Mouse (Mus musculus) liver, embryonic 15.5 days (tissue): ENCODE measurements around the gene Hoxc9. TPM values are rescaled to one million over a fixed set of nuclear protein-coding genes. Genes with fewer than 3 reads are reported as not detected.

Experiments
- ATAC-seq: fragments of 200-750 bp; cut with Nextera tagmentation; 2 replicates; pipeline ENCODE4 v1.8.0; 2017; ENCODE audit warnings: moderate number of reproducible peaks, mild to moderate bottlenecking, moderate library complexity; ENCODE audit not compliant: insufficient read depth
- H3K27ac ChIP-seq: fragments of 300-500 bp; sonication (generic); replicated peaks from 2 replicates; pipeline ENCODE4 v1.5.1; 2015; ENCODE audit warnings: mild to moderate bottlenecking, inconsistent platforms
- H3K27me3 ChIP-seq: fragments of 300-500 bp; sonication (generic); 2 replicates; pipeline ENCODE4 v1.6.1; 2015; ENCODE audit warnings: mild to moderate bottlenecking, inconsistent platforms
- H3K36me3 ChIP-seq: fragments of 300-500 bp; sonication (generic); replicated peaks from 2 replicates; pipeline ENCODE4 v1.6.1; 2015; ENCODE audit warnings: moderate library complexity, mild to moderate bottlenecking, inconsistent platforms
- H3K4me1 ChIP-seq: fragments of 300-500 bp; sonication (generic); replicated peaks from 2 replicates; pipeline ENCODE4 v1.6.1; 2015; ENCODE audit warnings: inconsistent platforms
- H3K4me2 ChIP-seq: fragments of 300-500 bp; sonication (generic); 2 replicates; pipeline ENCODE4 v1.6.1; 2015; ENCODE audit warnings: moderate library complexity, mild to moderate bottlenecking, inconsistent platforms
- H3K4me3 ChIP-seq: fragments of 300-500 bp; sonication (generic); replicated peaks from 2 replicates; pipeline ENCODE4 v1.5.1; 2015; ENCODE audit warnings: mild to moderate bottlenecking, inconsistent platforms
- H3K9ac ChIP-seq: fragments of 300-500 bp; sonication (generic); 2 replicates; pipeline ENCODE4 v1.6.1; 2015; ENCODE audit warnings: moderate library complexity, mild to moderate bottlenecking, inconsistent platforms
- H3K9me3 ChIP-seq: fragments of 300-500 bp; sonication (generic); replicated peaks from 2 replicates; pipeline ENCODE4 v1.6.1; 2016; ENCODE audit warnings: inconsistent platforms
- WGBS: fragments of 180-500 bp; shearing (Covaris S2); methylation state at CpG from one replicate; pipeline ENCODE4 v1.1.7; 2015; ENCODE audit warnings: mixed read lengths; ENCODE audit not compliant: insufficient replicate concordance; 5-methylcytosine and 5-hydroxymethylcytosine counted together
- polyA plus RNA-seq: library from polyadenylated mRNA; unstranded; fragments of >200 nt; fragmentation: Nextera tagmentation; extraction: Ambion mirVana; gene quantifications from 2 replicates; pipeline ENCODE4 v1.2.1, GENCODE M21; 2015

The Hoxc9 gene
- polyA plus RNA-seq, result not detected in 2 replicates

DNA sequence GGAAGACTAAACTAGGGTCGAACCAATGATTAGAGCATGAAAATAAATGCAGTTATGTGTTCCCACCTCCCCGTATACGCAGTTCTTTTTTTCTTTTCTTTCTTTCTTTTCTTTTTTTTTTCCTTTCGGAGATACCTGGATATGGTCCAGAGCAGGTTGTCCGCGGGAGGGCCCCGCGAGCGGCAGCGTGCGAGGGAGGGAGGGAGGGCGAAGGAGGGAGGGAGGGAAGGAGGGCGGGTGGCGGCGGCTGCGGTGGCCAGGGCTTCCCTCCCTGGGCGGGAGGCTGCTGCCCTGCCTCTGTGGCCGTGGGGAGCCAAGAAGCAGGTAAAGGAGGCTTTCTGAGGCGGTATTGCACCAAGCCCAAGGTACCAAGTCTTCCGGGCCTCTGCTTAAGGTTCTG, at the start of gene Hoxc9:
TSS of gene Hoxc9 (plus strand) at position 269 of the 400 bp plus-strand sequence.
- under 1% methylated on average over 18 of the region's 20 CpGs for WGBS
- H3K4me3 ChIP-seq, result peak within 1 kb of the TSS; percentile 8; the same call in 1 of the 2 replicates

DNA sequence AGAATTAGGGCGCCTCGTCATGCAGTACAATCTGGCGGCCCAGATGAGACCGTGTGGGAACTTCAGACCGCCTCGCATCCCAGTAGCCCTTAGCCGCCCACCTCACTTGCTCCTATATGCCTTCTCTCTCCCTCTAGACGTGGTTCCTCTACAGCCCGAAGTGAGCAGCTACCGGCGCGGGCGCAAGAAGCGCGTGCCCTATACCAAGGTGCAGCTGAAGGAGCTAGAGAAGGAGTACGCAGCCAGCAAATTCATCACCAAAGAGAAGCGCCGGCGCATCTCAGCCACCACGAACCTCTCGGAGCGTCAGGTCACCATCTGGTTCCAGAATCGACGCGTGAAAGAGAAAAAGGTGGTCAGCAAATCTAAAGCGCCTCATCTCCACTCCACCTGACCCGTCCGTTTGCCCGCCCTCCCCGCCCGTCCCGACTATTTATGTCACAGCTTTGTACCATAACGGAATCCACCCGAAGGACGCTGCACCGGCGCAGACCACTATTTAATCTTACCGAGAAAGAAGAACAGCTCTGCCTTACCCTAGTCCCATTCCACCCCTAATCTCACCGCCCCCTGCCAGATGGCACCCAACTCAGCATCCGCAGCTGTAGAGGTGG, 49.1 kb upstream of the Hoxc9 start:
- no peak overlapping the region for H3K27ac ChIP-seq
- H3K4me1 ChIP-seq, result no peaks in the 10 kb centered on the region
- 2% methylated on average over 40 of the region's 40 CpGs for WGBS
- H3K36me3 ChIP-seq, result no peaks in the 10 kb centered on the region
- no peak overlapping the region for H3K4me3 ChIP-seq
- H3K9me3 ChIP-seq, result no peaks in the 10 kb centered on the region
- no peak overlapping the region for H3K4me2 ChIP-seq
- peaks cover 97% of the 10 kb centered on the region for H3K27me3 ChIP-seq
- no peak for ATAC-seq
- H3K9ac ChIP-seq, result no peak overlapping the region

More for the DNA sequence above, at the start of gene Hoxc9:
- H3K27me3 ChIP-seq, result peaks cover 100% of the 10 kb centered on the region
- H3K9ac ChIP-seq, result no peak within 1 kb of the TSS
- ATAC-seq, result no peak
- H3K9me3 ChIP-seq, result no peaks in the 10 kb centered on the region
- peaks cover 3% of the 10 kb centered on the region; the same call in 1 of the 2 replicates for H3K4me1 ChIP-seq
- H3K27ac ChIP-seq, result no peak within 1 kb of the TSS
- H3K36me3 ChIP-seq, result no peaks in the 10 kb centered on the region
- H3K4me2 ChIP-seq, result peak within 1 kb of the TSS; percentile 30

DNA sequence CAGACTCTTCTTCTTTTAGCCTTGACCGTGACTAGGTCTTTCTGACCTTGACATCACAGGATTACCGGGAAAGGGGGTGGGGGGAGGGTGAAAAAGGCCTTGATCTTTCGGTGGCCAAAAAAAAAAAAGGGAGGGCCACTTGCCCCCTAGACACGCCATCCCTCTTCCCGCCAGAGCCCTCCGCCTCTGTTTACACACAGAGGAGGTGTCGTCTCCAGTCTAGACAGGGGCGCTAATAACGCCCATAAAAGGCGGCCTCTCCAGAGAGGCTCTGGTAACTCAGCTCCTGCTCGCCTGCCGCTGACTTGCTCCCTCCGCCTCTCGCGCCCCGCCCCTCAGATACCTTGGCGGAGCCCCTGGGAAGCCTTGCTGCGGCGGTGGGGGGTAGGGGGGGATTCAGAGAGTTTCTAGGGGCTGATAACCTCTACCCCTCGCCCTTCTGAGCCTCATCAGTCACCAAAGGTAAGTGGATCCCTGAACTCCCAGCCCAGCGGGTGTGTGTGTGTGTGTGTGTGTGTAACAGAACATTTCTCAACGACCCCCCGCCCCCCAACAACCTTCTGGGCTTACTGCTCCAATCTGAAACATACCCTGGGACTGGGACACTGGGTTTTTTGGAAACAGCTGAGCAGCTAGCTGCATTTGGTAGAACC, 44.4 kb upstream of the Hoxc9 start:
- Histone ChIP-seq H3K9me3 (no peaks in the 10 kb centered on the region), H3K27ac (no peak overlapping the region), H3K4me2 (no peak overlapping the region), H3K27me3 (peaks cover 100% of the 10 kb centered on the region), H3K4me3 (no peak overlapping the region), H3K36me3 (no peaks in the 10 kb centered on the region), H3K4me1 (no peaks in the 10 kb centered on the region), H3K9ac (no peak overlapping the region)
- ATAC-seq, result no peak
- WGBS, result 2% methylated on average over 23 of the region's 23 CpGs

DNA sequence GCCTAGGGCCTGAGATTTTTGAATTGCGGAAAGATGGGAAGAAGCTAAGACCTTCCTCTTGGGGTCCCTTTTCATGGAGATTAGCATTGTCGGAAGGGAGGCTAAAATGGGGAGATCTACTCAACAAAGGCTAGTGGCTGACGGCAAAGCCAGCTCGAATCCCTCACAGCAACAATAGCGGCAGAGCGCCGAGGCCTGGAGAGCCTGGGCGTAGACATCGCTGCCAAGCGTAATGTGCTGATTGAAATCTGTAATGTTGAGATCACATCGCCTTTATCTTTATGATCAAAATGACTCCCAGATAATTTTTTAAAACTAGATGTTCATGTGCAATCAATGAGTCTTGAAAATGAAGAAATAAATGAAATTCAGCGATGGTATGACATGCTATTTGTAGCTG, 41.8 kb upstream of the Hoxc9 start:
- H3K4me2 ChIP-seq, result no peak overlapping the region
- 0 out of 2 replicates have a peak, but pooled peaks cover 2% of the 10 kb centered on the region for H3K4me1 ChIP-seq
- no peak overlapping the region for H3K27ac ChIP-seq
- no peak overlapping the region for H3K4me3 ChIP-seq
- WGBS, result 4% methylated on average over 12 of the region's 12 CpGs
- no peaks in the 10 kb centered on the region for H3K36me3 ChIP-seq
- no peak overlapping the region for H3K9ac ChIP-seq
- no peak for ATAC-seq
- H3K9me3 ChIP-seq, result no peaks in the 10 kb centered on the region
- H3K27me3 ChIP-seq, result peaks cover 100% of the 10 kb centered on the region

DNA sequence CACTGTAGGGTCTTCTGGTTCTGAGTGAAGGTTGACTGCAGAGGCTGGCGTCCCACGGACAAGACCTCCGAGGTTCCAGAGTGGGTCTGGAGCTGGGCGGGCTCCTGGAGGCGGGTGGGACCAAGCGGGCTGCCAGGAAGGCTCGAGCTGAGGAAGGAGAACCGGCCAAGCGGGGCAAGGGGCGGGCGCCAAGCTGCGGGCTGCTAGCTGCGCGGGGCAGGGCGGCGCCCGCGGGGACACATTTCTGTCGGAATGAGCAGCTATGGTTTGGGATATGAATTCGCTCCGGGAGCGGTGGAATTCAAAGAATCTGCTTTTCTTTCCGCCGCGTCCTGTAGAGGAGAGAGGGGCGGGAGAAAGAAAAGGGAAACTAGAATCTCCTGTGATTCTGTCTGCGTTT, 41.3 kb upstream of the Hoxc9 start:
- H3K9ac ChIP-seq, result no peak overlapping the region
- H3K9me3 ChIP-seq, result no peaks in the 10 kb centered on the region
- no peak for ATAC-seq
- 0 out of 2 replicates have a peak, but pooled peaks cover 2% of the 10 kb centered on the region for H3K4me1 ChIP-seq
- H3K4me2 ChIP-seq, result no peak overlapping the region
- no peaks in the 10 kb centered on the region for H3K36me3 ChIP-seq
- no peak overlapping the region for H3K27ac ChIP-seq
- no peak overlapping the region for H3K4me3 ChIP-seq
- WGBS, result 1% methylated on average over 27 of the region's 27 CpGs
- H3K27me3 ChIP-seq, result peaks cover 100% of the 10 kb centered on the region

DNA sequence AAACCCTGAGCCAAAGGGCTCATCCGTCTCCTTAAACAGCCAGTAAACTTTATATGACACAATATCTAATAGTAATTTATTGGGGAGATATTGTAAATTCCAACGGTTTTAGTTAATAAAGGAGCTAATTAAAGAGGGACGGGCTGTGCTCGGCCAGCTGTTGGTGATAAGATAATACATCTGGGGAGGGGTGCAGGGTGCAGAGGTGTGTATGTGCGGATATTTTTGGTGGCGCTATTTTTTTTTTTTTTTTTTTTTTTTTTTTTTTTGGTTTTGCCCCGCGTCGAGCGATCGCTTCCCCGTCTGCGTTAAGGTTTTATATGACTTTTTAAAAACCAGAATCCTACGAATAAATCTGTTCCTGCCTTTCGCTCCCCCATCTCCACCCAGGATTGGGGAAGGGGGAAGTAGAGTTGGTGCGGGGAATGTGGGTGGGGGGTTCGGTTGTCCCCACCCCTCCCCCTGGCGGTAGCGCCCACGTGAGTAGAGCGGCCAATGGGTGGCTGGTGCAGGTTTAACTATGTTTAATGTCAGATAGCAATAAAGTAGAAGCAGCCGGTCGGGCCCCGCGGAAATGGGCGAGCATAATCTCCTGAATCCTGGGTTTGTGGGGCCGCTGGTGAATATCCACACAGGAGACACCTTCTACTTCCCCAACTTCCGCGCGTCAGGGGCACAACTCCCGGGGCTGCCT, 39.8 kb upstream of the Hoxc9 start, which contains the start of gene Hoxc12:
TSS of gene Hoxc12 (plus strand) at position 479 of the 694 bp plus-strand sequence.
- Histone ChIP-seq H3K9ac (no peak within 1 kb of the TSS), H3K4me1 (0 out of 2 replicates have a peak, but pooled peaks cover 2% of the 10 kb centered on the region), H3K4me3 (no peak within 1 kb of the TSS), H3K9me3 (no peaks in the 10 kb centered on the region), H3K36me3 (no peaks in the 10 kb centered on the region), H3K27me3 (peaks cover 100% of the 10 kb centered on the region), H3K27ac (no peak within 1 kb of the TSS), H3K4me2 (no peak within 1 kb of the TSS)
- no peak for ATAC-seq
- 2% methylated on average over 31 of the region's 31 CpGs for WGBS

DNA sequence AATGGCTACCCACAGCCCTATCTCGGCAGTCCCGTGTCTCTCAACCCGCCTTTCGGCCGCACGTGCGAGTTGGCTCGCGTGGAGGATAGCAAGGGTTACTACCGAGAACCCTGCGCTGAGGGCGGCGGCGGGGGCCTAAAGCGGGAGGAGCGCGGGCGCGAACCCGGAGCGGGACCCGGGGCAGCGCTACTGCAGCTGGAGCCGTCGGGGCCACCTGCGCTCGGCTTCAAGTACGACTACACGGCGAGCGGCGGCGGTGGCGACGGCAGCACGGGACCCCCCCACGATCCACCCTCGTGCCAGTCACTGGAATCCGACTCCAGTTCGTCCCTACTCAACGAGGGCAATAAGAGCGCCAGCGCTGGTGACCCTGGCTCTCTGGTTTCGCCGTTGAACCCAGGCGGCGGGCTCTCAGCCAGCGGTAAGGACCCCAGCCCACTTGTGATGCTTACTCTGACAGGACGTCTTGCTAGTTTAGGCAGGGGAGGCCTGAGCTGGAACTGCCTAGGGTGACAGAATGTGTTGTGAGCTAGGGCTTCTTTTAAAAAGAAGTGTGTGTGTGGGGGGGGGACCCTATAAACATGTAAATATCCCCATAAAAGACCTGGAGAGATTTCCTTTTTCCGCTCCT, 39.1 kb upstream of the Hoxc9 start:
- Histone ChIP-seq H3K27me3 (peaks cover 100% of the 10 kb centered on the region), H3K4me3 (no peak overlapping the region), H3K4me2 (no peak overlapping the region), H3K36me3 (no peaks in the 10 kb centered on the region), H3K9ac (no peak overlapping the region), H3K4me1 (0 out of 2 replicates have a peak, but pooled peaks cover 2% of the 10 kb centered on the region), H3K27ac (no peak overlapping the region), H3K9me3 (no peaks in the 10 kb centered on the region)
- WGBS, result 2% methylated on average over 50 of the region's 50 CpGs
- ATAC-seq, result no peak

DNA sequence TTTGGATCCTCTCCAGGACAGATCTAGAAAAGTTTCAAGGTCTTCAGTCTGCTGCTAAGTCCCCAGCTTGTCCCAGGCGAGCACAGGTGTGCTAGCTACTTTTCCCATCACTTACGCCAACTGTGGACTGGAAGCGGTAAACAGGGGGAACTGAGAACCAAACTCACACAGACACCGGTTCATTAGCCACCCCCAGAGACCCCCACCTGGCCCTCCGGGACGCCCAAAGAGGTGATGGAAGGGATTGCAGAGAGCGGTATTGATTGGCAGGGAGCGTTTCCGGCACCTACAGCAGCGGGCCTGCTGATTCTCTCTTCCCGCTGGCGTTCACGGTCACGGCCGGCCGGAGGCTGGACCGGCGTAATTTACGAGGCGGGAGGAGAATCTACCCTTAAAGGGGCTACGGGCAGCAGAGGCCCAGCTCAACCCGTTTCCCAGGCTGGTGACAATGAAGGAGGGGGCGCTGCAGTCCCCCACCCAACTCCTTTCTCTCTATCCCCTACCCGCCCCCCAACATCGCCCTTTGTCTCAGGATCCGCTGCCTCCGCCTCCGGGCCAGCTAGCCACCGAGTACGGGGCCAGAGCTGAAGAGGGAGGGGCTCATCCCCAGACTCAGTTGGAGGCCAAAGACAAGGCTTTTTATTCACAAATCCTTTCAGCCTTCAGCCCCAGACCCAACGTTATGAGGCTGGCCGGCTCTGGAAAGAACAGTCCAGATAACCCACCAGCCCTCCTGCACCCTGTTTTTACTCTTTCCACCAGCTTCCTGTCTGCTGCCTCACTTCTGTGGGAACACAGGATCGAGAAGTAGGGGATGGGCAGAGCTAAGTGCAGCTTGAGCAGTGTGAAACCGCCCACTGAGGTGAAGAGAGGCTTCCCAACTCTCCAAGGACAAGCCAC, 36.7 kb upstream of the Hoxc9 start:
- Histone ChIP-seq H3K4me1 (0 out of 2 replicates have a peak, but pooled peaks cover 2% of the 10 kb centered on the region), H3K27ac (no peak overlapping the region), H3K4me2 (no peak overlapping the region), H3K9me3 (no peaks in the 10 kb centered on the region), H3K9ac (no peak overlapping the region), H3K27me3 (peaks cover 100% of the 10 kb centered on the region), H3K36me3 (no peaks in the 10 kb centered on the region), H3K4me3 (no peak overlapping the region)
- WGBS, result 3% methylated on average over 34 of the region's 34 CpGs
- ATAC-seq, result no peak

DNA sequence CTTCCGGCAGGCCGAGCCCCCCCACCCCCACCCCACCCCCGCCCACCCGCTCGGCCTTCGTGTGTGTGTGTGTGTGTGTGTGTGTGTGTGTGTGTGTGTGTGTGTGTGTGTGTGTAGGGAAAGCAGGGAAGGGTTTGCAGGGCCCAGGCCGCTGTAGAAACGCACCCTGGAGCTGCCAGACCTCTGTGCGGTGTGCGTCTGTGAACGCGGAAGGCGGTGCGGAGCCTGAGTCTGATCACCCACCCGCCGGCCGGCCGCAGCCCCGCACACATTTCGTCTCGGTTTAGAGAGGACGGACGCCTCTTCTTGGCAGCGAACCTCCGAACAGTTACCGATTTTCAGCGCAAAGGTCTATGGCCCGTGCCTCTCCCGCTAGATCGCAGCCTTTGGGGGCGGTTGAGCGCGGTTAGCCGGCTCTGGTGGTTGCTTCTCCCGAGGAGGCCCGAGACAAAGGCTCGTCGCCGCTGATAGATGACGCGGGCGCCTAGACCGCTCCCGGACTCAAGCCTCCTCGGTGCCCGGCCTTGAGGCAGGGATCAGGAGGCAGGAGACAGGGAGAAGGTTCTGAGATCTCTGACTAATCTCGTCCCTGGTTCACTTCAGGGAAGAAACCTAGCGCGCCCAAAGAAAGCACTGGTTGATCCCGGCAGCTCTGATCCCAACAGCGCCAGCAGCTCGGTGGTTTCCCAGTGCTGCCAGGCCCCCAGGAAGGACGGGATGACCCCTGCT, 33.3 kb upstream of the Hoxc9 start:
- peaks cover 100% of the 10 kb centered on the region for H3K27me3 ChIP-seq
- no peaks in the 10 kb centered on the region for H3K36me3 ChIP-seq
- no peaks in the 10 kb centered on the region for H3K4me1 ChIP-seq
- H3K4me3 ChIP-seq, result no peak overlapping the region
- no peak for ATAC-seq
- no peak overlapping the region for H3K4me2 ChIP-seq
- no peak overlapping the region for H3K9ac ChIP-seq
- H3K9me3 ChIP-seq, result no peaks in the 10 kb centered on the region
- WGBS, result 1% methylated on average over 49 of the region's 53 CpGs
- H3K27ac ChIP-seq, result no peak overlapping the region

DNA sequence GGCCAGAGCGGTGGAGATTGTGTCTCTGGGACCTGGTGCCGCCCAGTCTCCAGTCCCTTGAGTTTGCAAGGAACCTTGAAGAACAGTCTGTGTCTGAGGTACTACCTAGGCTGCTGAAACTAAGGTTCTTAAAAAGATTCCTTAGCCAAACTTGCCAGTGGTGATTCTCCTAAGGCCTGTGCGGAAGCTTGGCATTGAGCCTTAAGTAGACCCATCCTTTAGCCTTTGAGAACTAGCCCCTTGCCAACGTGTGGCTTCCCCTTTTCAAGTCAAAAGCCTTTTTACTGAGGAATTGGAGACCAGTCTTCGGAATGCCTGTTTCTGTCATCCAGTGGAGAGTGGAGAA, 32.8 kb upstream of the Hoxc9 start:
- WGBS, result 4% methylated on average over 5 of the region's 5 CpGs
- Histone ChIP-seq H3K4me1 (no peaks in the 10 kb centered on the region), H3K4me3 (no peak overlapping the region), H3K27ac (no peak overlapping the region), H3K36me3 (no peaks in the 10 kb centered on the region), H3K4me2 (no peak overlapping the region), H3K9me3 (no peaks in the 10 kb centered on the region), H3K9ac (no peak overlapping the region), H3K27me3 (peaks cover 100% of the 10 kb centered on the region)
- ATAC-seq, result no peak
